Mouse (Mus musculus) inflammation-experienced regulatory T-cells, adult 6 months (primary cell): Measurements from ENCODE around the gene Chst11. TPM values are rescaled to one million over a fixed set of nuclear protein-coding genes. Genes with fewer than 3 reads are reported as not detected.
"Not testable (repeated sequence)": the region's sequence is repeated elsewhere in the genome, so short reads cannot be mapped to it uniquely, and the experiment has no call there.

Source experiments
- ATAC-seq: one replicate; pipeline ENCODE4 v1.8.0; 2017
- polyA plus RNA-seq, 3 experiments: library from polyadenylated mRNA; unstranded; fragments of 100-300 nt; shearing (Covaris generic); gene quantifications; one replicate each; pipeline ENCODE4 v1.2.1; 2017

The Chst11 gene
- polyA plus RNA-seq, 3 experiments from 2014 or later: 0.84 to 4.5 (median 0.85) TPM

DNA sequence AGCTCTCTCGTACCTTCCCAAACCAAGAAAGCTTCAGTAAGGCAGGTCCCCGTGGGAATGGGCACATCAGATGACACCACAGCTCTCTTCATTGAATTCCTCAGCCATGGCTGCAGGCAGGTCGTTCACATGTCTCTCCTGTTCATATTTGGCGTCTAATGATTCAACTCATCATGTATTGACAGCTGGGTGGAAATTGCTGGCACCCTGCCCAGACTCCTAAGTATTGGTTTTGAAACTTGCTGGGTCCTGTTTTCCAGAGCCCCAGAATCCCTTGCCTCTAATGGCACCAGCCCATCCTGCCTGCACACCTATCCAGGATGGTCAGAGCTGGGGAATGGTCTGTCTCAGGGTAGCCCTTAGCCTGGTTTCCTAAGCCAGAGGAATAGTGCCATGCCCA is 127.0 kb downstream of the Chst11 start:
- no peak for ATAC-seq

DNA sequence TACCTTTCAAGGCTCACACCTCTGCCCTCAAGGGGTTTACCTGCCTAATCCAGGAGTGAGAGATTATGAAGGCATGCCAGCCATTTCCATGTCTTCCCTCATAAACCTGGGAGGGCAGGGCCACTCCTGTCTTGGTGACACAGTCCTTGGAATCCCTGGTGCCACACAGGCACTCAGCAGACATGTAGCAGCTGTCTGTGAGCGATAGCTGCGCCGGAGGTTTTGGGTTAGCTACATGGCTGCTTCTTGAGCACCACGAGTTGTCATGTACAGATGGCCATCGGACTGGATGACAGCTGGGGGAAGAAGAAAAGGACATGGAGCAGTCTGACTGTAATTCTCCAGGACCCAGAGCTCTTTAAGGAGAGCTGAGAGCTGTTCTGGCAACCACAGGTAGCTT is 129.3 kb downstream of the Chst11 start:
- no peak for ATAC-seq

DNA sequence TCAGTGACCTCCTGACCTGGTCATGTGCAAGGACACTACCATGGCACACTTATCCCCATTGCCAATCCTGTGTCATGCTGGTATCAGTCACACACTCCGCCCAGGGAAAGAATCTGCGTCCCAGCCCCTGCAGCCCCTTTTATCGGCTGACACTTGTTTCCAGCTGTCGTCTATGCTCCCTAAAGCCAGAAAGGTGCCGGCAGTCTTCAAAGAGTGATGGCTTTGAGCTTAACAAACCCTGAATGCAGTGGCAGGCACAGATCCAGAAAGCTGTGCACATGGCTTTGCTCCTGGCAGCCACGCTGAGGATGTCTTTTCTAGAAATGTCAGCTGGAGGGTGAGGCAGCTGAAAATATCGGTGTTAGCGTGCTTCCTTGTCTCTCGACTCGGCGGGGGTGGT is 131.6 kb downstream of the Chst11 start:
- ATAC-seq: no peak

DNA sequence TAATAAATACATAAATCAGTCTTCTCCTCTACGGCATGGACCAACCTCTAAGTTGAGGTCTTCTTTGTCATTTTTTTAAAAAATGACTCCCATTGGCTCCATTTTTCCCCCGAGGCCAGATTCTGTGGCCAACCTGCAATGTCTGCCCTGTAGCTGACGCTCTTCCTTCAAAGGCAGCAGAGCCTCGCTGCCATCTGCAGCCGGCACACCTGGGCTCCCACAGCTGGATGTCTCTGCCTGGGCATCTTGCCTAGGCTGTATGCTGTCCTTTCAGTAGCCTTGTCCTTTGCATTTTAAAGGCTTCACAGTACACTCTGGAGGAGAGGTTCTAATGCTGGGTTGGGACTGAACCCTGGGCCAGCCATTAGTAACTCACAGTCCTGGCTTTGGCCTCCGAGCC is 132.6 kb downstream of the Chst11 start:
- ATAC-seq: no peak

DNA sequence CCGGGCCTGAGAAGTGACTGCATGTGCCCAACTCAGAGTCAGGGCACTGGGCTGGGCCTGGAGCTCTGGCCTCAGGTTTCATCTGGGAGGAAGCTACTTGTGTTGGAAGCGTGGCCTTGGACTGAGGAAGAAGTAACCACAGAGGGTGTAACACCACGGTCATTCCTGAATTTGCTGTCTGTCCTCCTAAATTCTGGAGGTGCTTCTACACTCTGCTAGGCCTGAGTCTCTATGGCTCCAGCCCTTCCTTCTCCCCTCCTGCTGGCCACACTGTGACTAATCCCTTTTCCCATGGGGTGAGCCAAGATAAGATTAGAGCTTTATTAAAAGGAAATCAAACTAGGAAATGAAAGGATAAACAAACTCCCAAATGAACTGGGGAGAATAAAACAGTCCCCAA is 133.3 kb downstream of the Chst11 start:
- no peak for ATAC-seq

DNA sequence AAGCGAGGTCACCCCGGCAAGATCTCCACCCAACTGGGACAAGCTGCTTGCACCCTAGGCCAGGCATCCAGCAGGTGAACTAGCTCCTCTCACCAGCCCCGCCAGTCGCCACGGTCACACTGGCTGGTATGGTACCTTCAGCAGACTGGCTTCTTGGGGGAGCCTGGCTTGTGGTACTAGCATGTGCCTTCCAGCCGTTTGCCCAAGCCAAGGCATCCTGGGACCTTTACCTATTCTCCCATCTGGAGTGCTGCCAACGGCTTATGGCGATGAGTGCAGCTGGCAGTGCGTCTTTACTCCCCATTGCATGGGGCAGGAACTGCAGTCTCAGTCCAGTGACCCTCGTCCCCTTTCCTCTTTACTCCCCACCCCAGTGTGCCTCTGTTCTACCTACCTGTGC is 133.7 kb downstream of the Chst11 start:
- ATAC-seq: no peak

DNA sequence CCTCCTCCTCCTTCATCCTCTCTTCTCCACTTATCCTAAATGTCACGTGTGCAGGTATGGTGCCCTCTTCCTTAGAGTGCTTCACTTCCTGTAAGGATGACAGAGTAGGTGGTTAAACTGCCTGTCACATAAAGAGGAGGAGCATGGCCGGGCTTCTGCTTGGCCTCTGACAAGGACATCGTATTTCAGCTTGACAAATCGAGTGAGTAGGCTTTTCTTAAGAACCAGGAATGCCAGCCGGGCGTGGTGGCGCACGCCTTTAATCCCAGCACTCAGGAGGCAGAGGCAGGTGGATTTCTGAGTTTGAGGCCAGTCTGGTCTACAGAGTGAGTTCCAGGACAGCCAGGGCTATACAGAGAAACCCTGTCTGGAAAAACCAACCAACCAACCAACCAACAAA is 134.2 kb downstream of the Chst11 start:
- not testable (repeated sequence) for ATAC-seq

DNA sequence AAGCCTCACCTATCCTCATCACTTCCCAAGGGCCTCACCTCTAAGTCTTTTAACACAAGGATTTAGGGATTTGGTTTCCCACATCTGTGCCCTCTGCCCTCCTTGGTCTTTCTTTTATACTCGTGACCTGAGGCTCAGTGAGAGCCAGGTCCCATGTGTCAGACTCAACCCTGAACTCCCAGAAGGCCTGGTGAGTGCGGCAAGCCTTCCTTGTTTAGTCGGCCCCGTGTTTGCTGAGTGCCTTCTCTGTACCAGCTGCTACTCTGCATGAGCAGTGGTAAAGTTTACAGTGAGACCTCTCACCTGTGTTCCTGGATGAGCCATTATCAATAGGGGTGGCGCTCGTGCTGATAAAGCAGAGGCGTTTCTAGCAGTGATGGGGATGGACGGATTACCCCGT is 134.6 kb downstream of the Chst11 start:
- no peak for ATAC-seq

DNA sequence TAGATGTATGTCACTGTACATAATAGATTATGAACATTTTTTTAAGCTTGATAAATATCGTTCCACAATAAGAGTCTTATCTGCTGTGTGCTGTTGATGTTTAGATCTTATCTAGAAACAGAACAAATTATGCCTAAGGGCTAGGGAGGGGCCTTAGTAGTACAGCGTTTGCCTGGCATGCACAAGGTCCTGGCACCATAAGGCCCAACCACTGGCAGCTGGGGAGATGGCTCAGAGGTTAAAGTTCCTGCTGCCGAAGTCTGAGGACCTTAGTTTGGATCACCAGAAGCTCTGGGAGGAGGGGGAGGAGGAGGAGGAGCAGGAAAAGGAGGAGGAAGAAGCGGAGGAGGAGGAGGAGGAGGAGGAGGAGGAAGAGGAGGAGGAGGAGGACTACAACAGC is 135.6 kb downstream of the Chst11 start:
- no peak for ATAC-seq

DNA sequence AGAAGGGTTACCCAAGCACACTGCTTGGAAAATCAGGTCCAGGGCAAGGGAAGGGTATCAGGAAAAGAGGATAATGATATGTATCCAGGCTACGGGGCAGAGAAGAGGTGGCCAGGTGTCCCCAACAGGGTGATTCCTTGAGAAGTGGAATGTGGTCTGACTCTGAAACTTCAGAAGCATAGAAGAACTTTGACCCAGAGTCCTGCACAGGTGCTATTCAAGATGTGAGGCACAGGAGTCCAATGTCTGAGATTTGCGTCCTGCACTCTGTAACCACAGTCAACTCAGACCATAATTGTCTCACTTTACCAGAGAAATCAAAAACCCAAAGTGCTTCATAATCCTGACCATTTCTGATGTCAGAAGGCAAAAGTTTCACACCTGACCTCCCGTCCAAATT is 139.3 kb downstream of the Chst11 start:
- no peak for ATAC-seq

DNA sequence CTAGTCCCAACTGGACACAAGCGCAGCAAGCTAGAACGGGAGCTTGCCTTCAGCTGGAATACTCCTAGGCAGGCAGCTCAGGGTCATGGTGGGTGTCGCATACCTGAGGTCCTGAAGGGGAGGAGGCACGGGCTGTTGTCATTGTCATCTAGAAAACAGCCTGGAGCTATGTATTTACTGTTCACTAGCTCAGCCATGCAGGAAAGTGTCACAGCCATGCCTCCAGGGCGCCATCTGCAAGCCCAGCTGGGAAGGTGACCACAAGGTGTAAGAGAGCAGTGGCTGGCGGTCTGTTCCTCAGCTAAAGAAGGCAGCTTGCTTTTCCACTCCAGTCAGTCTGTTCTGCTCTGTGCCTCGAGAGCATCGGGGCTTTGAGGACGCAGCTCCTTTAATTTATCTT is 141.1 kb downstream of the Chst11 start:
- ATAC-seq: no peak

DNA sequence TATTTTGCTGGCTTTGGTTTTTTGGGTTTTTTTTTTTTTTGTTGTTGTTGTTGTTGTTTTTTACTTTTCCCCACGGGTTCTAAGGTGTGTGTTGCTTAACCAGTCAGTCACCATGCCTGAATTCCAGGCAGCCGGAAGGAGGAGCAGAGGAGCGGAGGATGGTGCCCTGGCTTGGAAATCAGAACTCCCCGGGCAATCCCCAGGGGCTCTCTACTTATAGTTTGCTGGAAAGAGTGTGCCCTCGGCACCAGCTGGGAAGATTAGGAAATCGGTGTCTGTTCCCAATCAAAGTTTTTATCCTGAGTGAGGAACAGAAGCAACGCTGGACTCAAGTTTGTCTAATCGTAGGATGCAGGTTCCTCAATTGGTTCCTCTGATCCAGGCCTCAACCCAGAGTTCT is 143.1 kb downstream of the Chst11 start:
- no peak for ATAC-seq

DNA sequence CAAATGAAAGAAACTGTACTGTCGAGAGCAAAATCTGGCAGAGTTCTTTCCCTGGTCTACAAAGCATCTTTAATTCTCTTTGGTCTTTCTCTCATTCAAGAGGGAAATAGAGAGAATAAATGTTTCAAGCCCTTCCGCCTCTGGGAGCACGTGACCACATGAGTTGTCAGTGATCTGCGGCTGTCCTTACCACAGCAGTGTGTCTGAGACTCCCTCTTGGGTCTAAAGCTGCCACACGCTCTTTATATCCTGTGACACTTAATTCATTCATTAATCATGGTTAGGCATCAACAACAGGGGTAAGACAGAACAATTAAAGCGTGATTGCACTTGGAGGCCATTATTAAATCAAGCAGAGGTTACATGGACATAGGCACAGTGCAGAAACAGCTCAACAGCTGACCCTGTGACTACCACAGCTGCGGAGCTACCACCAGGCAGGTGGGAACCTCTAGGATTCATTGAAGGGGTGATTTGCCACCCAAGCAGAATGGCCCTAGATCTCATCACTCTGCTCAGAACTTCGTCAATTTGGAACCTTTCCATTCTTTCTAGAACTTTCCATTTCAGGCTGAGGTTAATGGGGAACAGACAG is 144.4 kb downstream of the Chst11 start:
- no peak for ATAC-seq

DNA sequence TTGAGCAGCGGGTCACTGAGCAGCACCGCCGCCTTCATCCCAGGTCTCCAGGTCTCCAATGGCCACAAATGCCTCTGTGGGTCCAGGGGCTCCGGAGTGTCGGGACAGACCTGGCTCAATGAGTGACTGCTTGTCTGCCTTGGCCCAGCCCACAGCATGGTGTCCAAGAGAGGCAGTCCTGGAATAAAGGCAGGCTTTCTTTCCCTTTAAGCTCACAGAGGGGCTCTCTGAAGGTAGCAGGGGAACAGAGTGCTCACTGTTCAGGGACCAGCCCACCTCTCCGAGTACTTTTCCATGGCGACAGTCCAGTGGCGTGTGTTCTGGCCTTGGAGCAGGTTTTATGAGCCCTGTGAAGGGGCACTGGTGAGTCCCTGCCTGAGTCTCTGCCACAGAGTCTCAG is 145.3 kb downstream of the Chst11 start:
- ATAC-seq: no peak

DNA sequence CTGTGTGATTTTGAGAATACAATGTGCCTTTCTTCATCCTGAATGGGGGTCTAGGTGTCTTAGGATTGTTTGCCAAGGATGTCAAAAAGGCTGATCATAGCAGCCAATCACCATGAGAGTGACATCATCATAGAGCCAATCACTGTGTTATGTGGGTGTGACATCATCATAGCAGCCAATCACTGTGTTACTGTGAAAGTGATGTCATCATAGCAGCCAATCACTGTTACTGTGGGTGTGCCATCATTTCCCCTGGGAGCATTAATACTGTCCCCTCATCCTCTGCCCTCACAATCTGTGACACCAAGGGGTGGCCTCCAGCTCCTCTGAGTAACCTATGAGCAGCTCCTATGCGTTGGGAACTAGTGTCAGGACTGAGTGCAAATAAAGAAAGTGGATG is 146.6 kb downstream of the Chst11 start:
- no peak for ATAC-seq

DNA sequence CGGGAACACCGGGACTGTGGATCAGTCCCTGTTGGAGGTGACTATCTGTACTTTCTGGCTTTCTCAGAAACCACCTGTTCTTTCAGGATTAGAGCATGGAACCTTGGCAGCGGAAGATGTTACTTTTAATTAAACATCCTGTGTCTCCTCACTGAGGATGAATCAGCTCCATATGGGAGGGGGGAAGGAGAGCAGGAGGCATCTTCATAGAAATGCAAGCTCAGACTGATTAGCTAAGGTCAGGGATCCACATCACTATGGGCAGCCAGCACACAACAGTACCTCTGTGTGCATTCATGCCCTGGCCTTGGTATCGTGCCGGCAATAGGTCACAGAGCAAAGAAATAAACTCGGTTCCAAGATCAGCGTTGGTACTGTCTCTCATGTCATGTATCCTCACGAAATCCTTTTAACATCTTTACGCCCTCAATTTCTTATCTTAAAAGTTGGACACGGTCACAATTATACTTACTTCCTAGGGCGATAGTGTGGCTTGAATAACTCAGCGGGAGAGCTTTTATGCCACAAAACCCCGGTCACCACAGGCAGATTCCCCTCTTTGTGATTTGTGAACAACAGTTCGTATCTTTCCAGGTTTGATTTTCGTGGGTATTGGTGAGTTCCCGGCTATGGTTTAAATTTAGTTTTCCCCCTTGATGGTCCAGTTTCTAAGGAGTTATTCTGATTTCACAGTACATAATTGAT is 148.7 kb downstream of the Chst11 start:
- no peak for ATAC-seq

DNA sequence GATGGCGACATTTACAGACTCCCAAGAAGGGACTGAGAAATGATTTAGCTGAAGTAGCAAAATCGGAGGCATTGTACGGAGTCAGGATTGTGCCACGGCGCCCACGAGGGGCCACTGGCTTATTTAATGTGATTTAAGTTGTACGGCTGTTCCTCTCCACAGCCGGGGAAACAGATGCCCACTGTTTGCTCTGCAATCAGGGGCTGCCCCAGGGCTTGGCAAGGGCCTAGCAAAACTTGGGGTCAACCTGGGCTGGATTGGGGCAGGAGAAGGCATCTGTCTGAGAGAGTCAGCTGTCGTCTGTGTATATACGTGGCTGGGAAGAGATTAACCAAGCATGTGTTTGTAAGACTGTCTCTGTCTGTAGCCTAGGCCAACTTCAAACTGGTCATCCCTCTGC is 149.6 kb downstream of the Chst11 start:
- ATAC-seq: no peak

DNA sequence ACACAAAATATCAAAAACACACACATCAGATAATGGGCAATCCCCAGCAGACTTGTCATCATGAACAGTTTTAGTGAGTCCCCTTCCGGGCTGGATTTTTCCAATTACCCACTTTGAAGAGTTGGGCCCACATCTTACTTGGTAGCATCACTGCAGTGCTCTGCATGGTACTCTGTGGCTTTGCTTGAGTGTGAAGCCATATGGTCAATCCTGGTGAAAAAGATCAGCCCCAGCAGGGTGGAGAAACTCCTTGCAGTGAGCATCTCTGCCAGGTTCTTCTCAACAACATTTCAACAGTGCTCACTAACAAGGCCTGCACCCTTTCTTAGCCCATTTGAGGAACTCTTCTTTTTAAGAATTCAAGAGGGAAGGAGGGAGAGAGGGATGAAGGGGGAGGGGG is 150.7 kb downstream of the Chst11 start:
- ATAC-seq: no peak

DNA sequence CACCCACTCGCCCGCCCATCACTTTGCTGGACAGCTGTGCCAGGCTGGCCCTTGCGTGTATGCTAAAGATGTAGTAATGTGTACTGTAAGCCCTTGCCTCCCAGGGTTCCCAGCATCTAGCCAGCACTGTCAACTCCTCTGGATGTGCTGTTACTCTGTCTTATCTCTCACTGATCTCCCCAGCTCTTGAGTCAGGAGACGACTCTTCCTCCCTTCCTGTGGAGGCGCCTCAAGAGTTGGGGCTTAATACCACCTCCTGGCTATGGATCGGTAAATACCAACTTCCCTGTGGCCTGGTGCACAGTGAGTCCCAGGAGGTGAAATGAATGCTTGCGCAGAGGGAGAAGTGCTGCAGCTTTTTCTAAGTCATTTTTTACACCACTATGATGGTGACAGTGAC is 151.8 kb downstream of the Chst11 start:
- ATAC-seq: no peak

DNA sequence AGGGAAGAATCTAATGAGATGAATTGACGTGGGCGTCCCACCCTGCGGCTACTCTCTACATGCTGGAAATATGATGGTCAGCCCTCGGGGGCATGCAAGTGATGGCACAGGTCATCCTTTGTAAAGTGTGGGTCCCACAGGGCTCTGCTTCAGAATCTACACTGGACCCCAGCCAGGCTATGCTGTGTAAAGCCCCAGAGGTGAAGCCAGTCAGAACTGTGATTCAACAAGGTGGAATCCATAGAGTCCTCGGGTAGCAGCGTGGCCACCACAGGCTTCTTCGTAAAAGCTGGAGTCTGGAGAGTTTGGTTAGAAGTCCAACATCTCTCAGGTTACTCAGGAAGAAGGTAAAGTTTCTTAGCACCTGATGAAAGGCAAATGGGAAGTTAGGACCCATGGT is 154.0 kb downstream of the Chst11 start:
- ATAC-seq: no peak

DNA sequence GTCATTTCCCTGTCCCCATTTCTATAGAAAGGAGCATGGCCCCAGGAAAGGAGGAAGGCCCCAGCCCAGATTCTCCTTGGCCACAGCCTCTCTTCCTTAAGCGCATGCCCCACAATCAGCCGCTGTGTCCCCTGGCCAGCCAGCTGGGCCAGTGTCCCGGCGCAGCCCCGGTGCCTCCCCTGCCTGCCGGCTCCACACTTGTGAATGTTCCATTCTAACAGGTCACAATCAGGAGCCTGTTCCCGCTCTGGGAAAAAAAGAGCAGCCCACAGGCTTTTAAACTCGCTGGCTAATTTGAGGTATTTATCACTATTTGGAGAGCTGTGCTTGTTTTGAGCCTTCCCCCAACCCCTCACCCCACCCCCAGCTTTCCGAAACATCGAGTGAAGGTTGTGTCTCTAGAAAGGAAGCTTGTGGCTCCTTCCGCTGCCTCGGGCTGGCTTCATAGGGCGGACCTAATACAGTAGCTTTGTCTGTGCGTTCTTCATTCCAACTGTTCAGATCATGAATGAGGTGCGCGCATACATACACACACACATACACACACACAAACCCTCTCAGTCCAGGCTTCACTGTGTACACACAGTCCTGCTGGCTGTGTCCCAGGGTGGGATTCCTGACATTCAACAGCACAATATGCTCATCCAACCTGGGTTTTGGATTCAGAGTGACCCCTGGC is 155.1 kb downstream of the Chst11 start:
- no peak for ATAC-seq

DNA sequence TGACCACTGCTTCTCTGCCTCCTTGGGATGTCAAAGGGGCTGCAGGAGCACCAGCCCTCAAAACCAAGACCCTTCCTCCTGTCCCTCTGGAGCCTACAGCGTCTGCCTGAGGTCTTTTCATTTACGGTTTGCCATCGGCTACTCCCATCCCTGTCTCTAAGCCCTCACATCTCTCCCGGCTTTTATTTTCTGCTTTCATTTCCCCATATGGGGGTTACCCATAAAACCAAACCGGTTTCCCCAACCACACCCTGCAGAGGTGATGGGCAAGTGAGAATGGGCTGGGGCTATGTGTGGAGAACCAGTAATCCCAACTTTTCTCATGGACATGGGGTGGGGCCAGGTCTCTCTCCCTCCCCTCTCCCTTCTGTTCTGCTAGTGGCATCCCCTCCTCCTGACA is 156.1 kb downstream of the Chst11 start:
- no peak for ATAC-seq

DNA sequence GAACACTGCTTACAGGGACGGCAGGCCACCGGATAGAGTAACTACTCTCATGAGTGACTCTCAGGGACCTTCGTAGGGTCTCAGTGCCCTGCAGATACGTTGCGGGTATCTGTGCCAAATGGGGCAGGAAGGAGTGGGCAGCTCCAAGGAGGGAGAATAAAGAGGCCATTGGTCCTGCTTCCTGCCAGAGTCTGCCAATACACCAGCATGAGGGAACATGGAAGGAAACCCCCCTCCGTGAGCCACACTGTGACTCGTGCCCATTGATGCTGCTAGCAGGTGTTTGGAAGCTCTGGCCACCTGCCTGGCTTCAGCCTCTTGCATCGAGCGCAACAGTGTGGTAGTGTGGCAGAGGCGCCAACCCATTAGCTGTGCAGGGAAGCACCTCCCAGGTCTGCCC is 157.8 kb downstream of the Chst11 start:
- no peak for ATAC-seq

DNA sequence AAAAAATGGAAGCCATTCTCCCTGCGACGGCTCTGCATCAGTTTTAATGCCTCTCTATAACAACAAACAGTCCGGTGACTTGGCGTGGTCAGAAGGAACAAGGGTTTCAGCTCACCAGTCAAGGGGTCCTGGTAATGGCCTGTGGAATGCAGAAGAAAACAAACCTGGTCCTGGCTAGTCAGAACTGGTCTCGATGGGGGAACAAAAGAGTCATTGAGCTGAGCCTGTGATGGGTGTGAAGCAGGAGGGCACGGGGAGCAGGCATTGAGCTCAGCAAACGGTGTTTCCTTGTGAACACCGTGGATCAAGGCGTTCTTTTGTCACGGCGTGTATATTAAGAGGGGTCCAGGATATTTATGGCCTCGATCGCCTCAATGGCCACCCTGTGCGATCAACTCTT is 160.5 kb downstream of the Chst11 start:
- no peak for ATAC-seq
